Mouse (Mus musculus) neural tube, embryonic 11.5 days (tissue): Measurements from ENCODE around the gene Rhox4e. TPM values are rescaled to one million over a fixed set of nuclear protein-coding genes. Genes with fewer than 3 reads are reported as not detected.
"Not testable (repeated sequence)": the region's sequence is repeated elsewhere in the genome, so short reads cannot be mapped to it uniquely, and the experiment has no call there.

ENCODE experiments used
- ATAC-seq: fragments of 200-750 bp; cut with Nextera tagmentation; 2 replicates; pipeline ENCODE4 v1.8.0; 2017; ENCODE audit warnings: moderate number of reproducible peaks, mild to moderate bottlenecking, moderate TSS enrichment, moderate library complexity; ENCODE audit not compliant: insufficient read depth, low FRiP score, low TSS enrichment
- DNase-seq: peaks from one replicate; pipeline ENCODE4 v3.0.0-alpha.2; 2015; ENCODE audit warnings: low spot score
- H3K27ac ChIP-seq: fragments of 300-500 bp; sonication (generic); 2 replicates; pipeline ENCODE4 v1.5.1; 2014; ENCODE audit warnings: low read depth, mild to moderate bottlenecking, low read length
- H3K27me3 ChIP-seq: fragments of 300-500 bp; sonication (generic); 2 replicates; pipeline ENCODE4 v1.6.1; 2014; ENCODE audit warnings: mild to moderate bottlenecking, low read length, mixed read lengths; ENCODE audit not compliant: control insufficient read depth, insufficient read depth
- H3K36me3 ChIP-seq: fragments of 300-500 bp; sonication (generic); 2 replicates; pipeline ENCODE4 v1.6.1; 2014; ENCODE audit warnings: mild to moderate bottlenecking, low read length, moderate library complexity, mixed read lengths; ENCODE audit not compliant: control insufficient read depth, insufficient read depth
- H3K4me1 ChIP-seq: fragments of 300-500 bp; sonication (generic); 2 replicates; pipeline ENCODE4 v1.6.1; 2014; ENCODE audit warnings: low read length, mixed read lengths; ENCODE audit not compliant: control insufficient read depth, insufficient read depth
- H3K4me2 ChIP-seq: fragments of 300-500 bp; sonication (generic); 2 replicates; pipeline ENCODE4 v1.6.1; 2014; ENCODE audit warnings: low read depth, mild to moderate bottlenecking, moderate library complexity
- H3K4me3 ChIP-seq: fragments of 300-500 bp; sonication (generic); 2 replicates; pipeline ENCODE4 v1.5.1; 2014; ENCODE audit warnings: low read depth, low read length
- H3K9ac ChIP-seq: fragments of 300-500 bp; sonication (generic); 2 replicates; pipeline ENCODE4 v1.6.1; 2014; ENCODE audit warnings: mild to moderate bottlenecking, low read length
- H3K9me3 ChIP-seq: fragments of 300-500 bp; sonication (generic); 2 replicates; pipeline ENCODE4 v1.6.1; 2016; ENCODE audit warnings: low read length; ENCODE audit not compliant: control insufficient read depth
- WGBS: fragments of 180-500 bp; shearing (Covaris S2); extraction: QIAGEN DNeasy Blood & Tissue Kit; methylation state at CpG from one replicate; pipeline ENCODE4 v1.1.7; 2014; 5-methylcytosine and 5-hydroxymethylcytosine counted together
- polyA plus RNA-seq: library from polyadenylated mRNA; unstranded; fragments of >200 nt; fragmentation: Nextera tagmentation; extraction: Ambion mirVana; gene quantifications from 2 replicates; pipeline ENCODE4 v1.2.1, GENCODE M21; 2014

Gene Rhox4e
- polyA plus RNA-seq: not detected in 2 replicates

DNA sequence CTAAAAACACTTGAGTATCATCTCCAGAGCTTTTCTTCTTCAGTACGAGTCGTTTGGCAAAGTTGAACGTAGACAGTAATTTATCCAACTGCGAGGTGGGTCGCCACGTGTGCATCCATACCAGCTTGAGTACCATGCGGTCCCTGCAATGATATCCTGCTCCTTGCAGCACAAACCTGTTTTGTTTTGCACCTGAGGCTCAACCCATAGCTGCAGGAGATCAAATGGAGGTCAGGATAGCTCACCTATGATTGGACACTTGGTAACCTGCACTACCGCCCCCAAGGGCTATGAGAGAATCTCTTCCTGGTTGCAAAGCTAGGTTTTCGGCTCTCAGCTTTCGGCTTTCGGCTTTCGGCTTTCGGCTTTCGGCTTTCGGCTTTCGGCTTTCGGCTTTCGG lies at the start of gene Rhox4e:
Rhox4e (plus strand) TSS at position 301 of the 400 bp plus-strand sequence.
- not testable (repeated sequence) for ATAC-seq, H3K4me1 ChIP-seq, H3K9ac ChIP-seq, H3K27me3 ChIP-seq, DNase-seq, H3K4me3 ChIP-seq, H3K27ac ChIP-seq, H3K9me3 ChIP-seq, H3K4me2 ChIP-seq, H3K36me3 ChIP-seq
- WGBS: 86% methylated on average over 10 of the region's 18 CpGs

DNA sequence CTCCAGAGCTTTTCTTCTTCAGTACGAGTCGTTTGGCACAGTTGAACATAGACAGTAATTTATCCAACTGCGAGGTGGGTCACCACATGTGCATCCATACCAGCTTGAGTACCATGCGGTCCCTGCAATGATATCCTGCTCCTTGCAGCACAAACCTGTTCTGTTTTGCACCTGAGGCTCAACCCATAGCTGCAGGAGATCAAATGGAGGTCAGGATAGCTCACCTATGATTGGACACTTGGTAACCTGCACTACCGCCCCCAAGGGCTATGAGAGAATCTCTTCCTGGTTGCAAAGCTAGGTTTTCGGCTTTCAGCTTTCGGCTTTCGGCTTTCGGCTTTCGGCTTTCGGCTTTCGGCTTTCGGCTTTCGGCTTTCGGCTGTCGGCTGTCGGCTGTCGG lies 43.2 kb upstream of the Rhox4e start, which contains the start of gene Rhox4d:
Rhox4d (plus strand) TSS at position 301 of the 400 bp plus-strand sequence.
- H3K9me3 ChIP-seq, H3K27ac ChIP-seq, H3K36me3 ChIP-seq, H3K4me2 ChIP-seq, ATAC-seq, H3K27me3 ChIP-seq, H3K4me1 ChIP-seq, DNase-seq, H3K4me3 ChIP-seq, H3K9ac ChIP-seq: not testable (repeated sequence)
- WGBS: 91% methylated on average over 12 of the region's 18 CpGs

DNA sequence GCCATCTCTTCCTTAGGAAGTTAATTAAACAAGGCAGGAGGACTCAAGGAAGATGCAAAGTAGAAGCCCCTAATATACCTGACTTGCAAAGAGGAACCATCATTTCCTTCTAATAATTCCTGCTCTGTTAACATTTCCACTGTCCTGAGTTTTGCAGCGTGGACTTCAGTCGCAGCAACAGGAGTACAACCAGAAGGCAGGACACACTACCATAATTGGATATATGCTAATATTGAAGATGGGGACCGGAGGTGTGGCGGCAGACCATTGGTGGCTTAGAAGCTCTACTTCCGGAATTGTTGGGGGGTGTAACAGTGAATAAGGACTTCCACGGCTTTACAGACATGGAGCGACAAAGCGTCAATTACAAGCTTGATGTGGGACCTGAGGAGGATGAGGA lies 27.1 kb upstream of the Rhox4e start, which contains the start of gene Rhox2e:
Rhox2e (plus strand) TSS at position 301 of the 400 bp plus-strand sequence.
- not testable (repeated sequence) for DNase-seq, H3K36me3 ChIP-seq, H3K4me3 ChIP-seq, H3K9ac ChIP-seq, H3K4me1 ChIP-seq, H3K9me3 ChIP-seq, H3K4me2 ChIP-seq, H3K27ac ChIP-seq, H3K27me3 ChIP-seq, ATAC-seq
- WGBS: 95% methylated on average over 2 of the region's 8 CpGs

DNA sequence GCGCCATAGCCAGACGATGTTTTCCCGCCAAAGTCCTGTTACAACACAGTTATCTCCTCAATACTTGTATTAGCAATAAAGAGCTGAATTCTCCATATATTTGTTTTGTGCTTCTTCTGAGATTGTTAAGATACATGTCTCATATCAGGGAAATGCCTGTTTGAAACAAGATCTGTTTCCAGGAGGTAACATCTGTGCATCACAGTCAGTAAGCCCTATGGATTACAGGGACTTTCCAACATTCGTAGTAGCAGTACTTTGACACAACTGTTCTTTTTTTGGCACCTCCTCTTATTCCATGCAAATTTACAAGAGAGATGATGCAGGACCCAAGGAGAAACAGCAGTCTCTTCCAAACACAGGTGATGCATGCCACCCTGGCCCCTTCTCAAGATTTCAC lies 15.5 kb upstream of the Rhox4e start, which contains the start of gene Rhox3e:
Rhox3e (plus strand) TSS at position 301 of the 400 bp plus-strand sequence.
- not testable (repeated sequence) for H3K36me3 ChIP-seq, H3K9ac ChIP-seq, H3K27ac ChIP-seq, H3K9me3 ChIP-seq, H3K4me3 ChIP-seq, DNase-seq, H3K4me1 ChIP-seq, H3K4me2 ChIP-seq, ATAC-seq, H3K27me3 ChIP-seq
- WGBS: no CpG with 5 or more reads among the region's 4 CpGs

DNA sequence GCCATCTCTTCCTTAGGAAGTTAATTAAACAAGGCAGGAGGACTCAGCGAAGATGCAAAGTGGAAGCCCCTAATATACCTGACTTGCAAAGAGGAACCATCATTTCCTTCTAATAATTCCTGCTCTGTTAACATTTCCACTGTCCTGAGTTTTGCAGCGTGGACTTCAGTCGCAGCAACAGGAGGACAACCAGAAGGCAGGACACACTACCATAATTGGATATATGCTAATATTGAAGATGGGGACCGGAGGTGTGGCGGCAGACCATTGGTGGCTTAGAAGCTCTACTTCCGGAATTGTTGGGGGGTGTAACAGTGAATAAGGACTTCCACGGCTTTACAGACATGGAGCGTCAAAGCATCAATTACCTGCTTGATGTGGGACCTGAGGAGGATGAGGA lies 13.9 kb downstream of the Rhox4e start, which contains the start of gene Rhox2f:
Rhox2f (plus strand) TSS at position 301 of the 400 bp plus-strand sequence.
- H3K27me3 ChIP-seq, H3K27ac ChIP-seq, H3K36me3 ChIP-seq, H3K4me2 ChIP-seq, DNase-seq, ATAC-seq, H3K4me1 ChIP-seq, H3K9me3 ChIP-seq, H3K9ac ChIP-seq, H3K4me3 ChIP-seq: not testable (repeated sequence)
- 92% methylated on average over 5 of the region's 8 CpGs for WGBS

DNA sequence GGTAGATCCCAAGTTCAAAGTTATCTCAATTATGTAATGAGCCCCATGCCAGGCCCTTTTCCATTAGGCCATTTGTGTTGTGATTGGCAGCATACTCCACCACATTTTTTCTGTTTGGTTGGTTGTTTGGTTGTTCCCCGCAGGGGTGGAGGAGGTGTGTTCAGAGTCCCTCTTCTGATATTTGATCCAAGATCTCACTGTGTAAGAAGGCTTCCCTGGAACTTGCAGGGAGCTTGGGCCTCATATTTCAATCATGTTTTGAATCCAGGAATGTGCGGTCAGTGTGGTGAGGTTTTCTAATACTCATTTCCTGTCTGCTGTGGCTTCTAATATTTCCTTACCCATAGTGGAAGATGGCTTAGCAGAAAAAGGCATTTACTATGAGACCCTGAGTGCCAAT lies 15.4 kb downstream of the Rhox4e start:
- H3K9me3 ChIP-seq, H3K27ac ChIP-seq, H3K36me3 ChIP-seq, DNase-seq, H3K27me3 ChIP-seq, H3K4me1 ChIP-seq, ATAC-seq, H3K9ac ChIP-seq, H3K4me3 ChIP-seq, H3K4me2 ChIP-seq: not testable (repeated sequence)
- 74% methylated on average over 2 of the region's 2 CpGs for WGBS

DNA sequence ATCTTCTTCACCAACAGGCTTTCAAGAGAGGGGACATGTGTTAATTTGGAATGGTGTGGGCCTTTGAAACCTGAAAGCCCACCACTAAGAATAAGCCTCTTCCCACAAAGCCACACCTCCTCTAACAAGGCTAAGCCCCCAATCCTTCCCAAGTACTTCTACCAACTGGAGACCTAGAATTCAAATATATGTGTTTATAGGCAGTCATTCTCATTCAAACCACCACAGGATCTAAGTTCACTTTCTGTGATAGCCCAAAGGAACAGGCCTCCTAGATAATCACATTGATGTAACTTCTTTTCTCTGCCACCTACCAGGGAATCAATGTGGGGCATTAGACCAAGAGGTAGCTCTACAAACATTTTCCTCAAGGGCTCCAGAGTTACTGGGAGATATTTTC lies 23.5 kb downstream of the Rhox4e start, which contains the start of gene Rhox3f:
Rhox3f (plus strand) TSS at position 301 of the 400 bp plus-strand sequence.
- not testable (repeated sequence) for H3K4me3 ChIP-seq, H3K36me3 ChIP-seq, H3K4me1 ChIP-seq, H3K9ac ChIP-seq, H3K27ac ChIP-seq, H3K4me2 ChIP-seq, DNase-seq, ATAC-seq, H3K9me3 ChIP-seq, H3K27me3 ChIP-seq

DNA sequence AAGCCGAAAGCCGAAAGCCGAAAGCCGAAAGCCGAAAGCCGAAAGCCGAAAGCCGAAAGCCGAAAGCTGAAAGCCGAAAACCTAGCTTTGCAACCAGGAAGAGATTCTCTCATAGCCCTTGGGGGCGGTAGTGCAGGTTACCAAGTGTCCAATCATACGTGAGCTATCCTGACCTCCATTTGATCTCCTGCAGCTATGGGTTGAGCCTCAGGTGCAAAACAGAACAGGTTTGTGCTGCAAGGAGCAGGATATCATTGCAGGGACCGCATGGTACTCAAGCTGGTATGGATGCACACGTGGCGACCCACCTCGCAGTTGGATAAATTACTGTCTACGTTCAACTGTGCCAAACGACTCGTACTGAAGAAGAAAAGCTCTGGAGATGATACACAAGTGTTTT lies 50.4 kb downstream of the Rhox4e start, which contains the start of gene Rhox4f:
Rhox4f (minus strand) TSS at position 101 of the 400 bp plus-strand sequence.
- not testable (repeated sequence) for H3K9me3 ChIP-seq, DNase-seq, H3K9ac ChIP-seq, H3K27ac ChIP-seq, H3K4me1 ChIP-seq, H3K4me3 ChIP-seq, H3K27me3 ChIP-seq, H3K36me3 ChIP-seq, H3K4me2 ChIP-seq, ATAC-seq
- 94% methylated on average over 14 of the region's 19 CpGs for WGBS
